Mouse (Mus musculus): ENCODE data around the gene Esr1.
A peak's percentile ranks its signal among the peaks of the same experiment; 100 is the strongest.
"Not testable (repeated sequence)": the region's sequence is repeated elsewhere in the genome, so short reads cannot be mapped to it uniquely, and the experiment has no call there.

The Esr1 gene

DNA sequence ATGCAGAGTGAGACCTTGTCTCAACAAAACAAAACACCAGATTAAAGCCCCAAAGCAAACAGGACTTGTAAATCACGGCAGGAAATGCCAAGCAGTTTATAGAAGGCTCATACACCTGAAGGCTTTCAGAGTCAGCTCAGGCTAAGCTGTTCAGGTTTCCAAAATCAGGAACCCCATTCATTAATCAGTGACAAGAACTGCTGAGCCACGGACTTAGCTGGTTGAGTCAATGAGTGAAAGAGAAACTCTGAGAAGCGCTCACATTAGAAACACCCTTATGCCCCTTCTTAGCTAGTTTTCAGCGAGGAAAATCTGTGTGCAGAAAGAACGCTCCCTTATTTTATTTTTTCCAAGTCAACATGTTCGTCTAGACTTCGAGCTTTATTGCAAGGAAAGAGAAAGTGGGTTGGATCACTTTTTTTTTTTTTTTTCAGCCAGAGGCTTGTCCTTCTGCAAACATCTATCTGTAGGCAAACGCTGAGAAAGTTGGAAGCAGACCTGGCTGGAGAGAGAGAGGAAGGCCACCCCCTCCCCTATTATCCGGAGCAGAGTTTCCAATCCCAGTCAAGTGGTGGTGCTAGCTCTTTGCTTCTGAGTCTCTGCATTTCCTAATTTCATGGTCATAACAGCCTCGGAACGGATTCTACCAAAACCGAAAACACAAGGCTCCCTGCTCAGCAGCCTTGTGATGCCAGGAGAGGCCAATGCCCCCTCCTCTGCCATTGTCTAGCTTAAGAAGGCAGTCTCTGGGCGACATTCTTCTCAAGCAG, at the start of gene Esr1:
Gene Esr1, plus strand, starts transcription at position 208 of the 770 bp plus-strand sequence.
- DNase-seq (ENCODE audit: low spot score in 2 of 2) = no peak

DNA sequence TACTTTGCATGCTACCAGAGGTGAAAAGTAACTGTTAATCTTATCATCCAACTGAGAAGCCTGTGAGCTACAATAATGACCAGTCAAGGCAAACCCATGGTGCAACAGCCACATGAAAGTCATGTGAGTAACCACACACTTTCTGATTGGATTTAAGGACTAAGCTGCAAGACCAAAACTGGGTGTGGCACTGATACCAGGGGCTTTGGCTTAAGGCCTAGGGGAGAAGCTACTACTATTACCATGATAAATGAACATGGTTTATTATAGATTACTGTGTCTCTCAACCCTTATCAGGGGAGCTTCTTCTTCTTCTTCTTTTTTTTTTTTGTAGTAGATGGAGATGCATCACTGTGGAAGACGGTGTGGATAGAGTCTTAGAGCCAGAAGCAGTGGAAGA, 46.2 kb upstream of the Esr1 start:
- DNase-seq (ENCODE audit: low spot score in 2 of 2) = no peak

DNA sequence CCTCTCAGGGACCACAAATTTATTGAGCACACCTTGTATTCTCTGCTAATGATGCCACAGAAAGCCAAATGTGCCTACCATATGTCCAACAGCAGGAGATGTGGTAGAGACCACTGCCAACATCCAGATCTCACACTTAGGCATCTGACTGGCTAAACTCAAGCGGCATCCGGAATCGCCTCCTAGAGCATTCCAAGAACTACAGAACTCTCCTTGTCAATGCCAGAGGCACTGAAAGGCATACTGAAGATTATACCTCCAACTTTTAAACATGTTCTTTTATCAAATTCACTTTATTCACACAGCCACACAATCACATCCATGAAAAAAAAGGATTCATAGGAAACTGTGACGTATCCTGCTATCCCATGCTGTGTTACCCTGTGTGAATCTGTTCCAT, 40.6 kb upstream of the Esr1 start:
- no peak for DNase-seq (ENCODE audit: low spot score in 2 of 2)

DNA sequence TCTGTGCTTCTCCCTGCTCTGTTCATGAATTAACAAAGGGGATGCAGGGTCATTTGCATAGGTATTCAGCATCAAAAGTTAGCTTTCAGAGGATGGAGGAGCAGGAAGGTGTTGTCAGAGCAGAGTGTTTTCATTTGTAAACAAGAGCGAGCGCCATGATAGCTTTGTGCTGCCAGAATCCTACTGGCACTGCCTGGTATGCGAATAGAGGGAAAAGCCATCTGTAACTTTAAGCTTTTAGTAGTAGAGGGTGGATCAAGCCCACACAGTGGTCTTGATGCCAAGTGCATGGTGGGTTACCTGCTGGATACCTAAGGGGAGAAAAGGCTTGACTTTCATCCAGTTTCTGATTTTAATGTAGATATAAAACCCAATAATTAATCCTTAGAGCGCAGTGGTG, 40.1 kb upstream of the Esr1 start:
- DNase-seq (ENCODE audit: low spot score in 2 of 2) = no peak

DNA sequence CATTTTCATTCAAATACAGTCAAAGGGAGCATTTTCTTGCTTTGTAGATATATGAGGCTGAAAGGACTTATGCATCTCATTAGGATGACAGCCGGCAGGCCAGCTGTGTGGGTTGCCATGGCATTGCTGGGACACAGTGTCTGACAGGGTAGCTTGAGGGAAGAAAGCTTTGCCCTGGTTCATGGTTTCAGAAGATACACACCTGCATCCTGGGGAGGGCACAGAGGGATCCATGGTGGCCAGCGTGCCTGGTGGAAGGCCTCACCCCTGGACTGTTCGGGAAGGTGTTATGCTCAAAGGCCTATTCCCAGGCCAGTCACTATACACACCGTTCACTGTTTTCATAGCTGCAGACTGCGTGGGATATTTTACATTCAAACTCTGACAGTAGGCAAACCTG, 29.5 kb upstream of the Esr1 start:
- DNase-seq (ENCODE audit: low spot score in 2 of 2) = no peak

DNA sequence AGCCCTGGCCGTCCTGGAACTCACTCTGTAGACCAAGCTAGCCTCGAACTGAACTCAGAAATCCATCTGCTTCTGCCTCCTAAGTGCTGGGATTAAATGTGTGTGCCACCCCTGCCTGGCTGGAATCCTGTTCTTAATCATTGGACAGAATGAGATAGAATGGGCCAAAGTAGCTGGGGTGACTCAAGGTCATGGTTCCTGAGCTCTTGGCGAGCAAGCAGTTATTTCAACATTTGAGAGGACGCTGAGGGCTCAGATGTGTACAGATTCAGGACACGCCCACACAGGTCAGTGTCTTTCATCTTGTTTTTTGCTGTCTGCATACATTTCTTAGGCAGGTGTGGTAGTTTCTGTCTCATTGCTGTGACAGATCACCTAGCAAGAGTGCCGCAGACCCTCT, 24.7 kb upstream of the Esr1 start:
- DNase-seq (ENCODE audit: low spot score in 2 of 2) = no peak

DNA sequence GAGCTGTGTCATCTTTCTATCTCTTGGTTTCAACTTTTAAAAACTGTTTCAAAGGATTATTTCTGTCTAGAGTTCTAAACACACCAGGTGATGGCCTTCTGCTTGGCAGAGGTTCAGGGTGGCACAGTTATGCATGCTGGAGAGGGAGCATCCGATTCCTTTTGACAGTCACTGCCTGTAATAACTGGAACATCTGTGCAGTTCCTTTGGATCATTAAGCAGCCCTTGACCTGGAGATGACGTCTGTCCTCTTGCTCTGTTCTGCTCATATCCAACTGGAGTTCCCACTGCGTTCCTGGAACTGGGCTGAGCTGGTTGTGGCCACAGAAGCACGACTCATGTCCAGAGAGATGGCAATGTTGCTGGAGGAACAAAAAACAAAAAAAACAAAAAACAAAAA, 21.8 kb upstream of the Esr1 start:
- DNase-seq (ENCODE audit: low spot score in 2 of 2) = no peak

DNA sequence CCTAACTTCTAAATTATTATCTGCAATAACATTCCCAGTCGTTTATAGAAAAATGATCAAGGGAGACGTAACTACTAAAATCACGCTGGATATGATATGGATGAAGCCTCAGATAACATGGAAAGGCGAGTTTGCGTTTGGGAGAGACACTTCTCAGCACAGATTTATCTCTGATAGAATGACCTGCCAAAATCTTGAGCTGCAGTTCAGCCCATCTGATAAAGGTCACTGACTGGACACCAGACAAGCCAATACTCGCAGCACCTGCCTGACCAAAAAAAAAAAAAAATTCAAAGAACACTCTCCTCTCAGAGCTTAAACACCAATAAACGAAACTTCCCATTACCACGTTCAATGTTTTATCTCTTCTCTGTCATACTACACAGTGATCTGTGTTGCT, 20.4 kb upstream of the Esr1 start:
- no peak for DNase-seq (ENCODE audit: low spot score in 2 of 2)

DNA sequence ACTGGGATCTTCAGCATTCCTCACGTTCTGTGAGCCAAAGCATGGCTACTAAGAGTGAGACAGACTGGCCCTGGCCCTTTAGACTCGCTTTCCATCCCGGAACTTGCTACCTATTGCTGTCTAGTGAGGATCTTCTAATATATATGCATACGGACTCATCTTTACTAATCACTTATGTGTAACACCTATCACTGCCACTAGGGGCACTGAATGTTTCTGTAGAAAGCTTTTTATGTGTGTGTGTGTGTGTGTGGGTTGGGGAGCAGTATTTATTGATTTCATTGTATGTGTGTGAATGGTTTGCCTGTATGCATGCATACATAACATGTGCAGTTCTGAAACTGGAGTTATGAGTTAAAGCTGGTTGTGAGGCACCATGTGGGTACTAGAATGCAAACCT, 17.6 kb upstream of the Esr1 start:
- DNase-seq (ENCODE audit: low spot score in 2 of 2) = no peak

DNA sequence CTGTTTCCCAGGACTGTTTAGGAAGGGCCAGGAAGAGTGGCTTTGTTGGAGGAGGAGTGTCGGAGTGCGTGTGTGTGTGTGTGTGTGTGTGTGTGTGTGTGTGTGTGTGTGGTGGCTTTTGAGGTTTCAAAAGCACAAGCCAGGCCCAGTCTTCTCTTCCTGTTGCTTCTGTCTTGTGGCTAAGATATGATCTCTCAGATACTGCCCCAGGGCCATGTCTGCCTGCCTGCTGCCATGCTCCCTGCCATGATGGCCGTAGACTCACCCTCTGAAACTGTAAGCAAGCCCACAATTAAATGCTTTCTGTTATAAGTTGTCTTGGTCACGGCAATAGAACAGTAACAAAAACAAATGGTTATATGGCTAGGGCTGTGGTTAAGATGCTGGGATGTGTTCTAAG, 14.2 kb upstream of the Esr1 start:
- no peak for DNase-seq (ENCODE audit: low spot score in 2 of 2)

DNA sequence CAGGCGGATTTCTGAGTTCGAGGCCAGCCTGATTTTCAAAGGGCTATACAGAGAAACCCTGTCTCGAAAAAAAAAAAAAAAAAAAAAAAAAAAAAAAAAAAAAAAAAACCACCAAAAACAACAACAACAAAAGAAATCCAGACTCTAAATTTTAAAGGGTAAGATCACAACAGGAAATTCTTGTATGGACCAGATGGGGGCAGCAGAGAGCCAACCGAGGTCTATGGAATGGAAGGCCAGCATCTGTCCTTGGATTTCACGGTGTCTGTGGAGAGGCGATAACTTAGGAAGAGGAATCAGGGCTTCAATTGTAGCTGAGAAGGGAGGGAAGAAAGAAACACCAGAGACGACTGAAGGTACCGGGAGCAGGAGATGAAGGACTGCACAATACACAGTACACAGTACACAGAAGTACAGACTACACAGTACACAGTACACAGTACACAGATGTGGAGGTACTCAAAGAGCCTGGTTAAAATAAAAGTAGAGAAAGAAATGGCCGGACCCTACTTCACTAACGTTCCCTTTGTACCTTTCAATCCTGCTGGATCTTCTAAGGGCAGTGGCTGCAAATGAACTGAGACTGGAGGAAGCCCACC, 13.1 kb upstream of the Esr1 start:
- DNase-seq (ENCODE audit: low spot score in 2 of 2) = peak in 1 of 2 experiments; percentile 67

DNA sequence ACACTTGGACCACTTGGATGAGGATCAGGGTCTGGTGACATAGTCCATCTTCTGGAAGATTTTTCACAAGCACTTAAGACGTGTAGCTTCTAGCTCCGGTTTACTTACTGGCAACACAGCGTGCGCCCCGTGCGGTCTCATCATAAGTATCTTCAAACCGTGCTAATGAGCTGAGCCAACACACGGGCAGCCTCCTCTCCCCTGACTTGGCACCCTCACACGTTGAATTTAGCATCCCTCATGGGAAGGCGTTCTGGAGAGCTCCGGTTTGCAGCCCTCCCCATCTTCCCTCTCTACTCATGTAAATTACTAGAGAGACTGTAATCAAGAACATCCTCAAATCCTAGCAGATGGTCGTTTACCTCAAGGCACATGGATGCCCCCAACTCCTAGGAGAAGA, 12.5 kb upstream of the Esr1 start:
- no peak for DNase-seq (ENCODE audit: low spot score in 2 of 2)

DNA sequence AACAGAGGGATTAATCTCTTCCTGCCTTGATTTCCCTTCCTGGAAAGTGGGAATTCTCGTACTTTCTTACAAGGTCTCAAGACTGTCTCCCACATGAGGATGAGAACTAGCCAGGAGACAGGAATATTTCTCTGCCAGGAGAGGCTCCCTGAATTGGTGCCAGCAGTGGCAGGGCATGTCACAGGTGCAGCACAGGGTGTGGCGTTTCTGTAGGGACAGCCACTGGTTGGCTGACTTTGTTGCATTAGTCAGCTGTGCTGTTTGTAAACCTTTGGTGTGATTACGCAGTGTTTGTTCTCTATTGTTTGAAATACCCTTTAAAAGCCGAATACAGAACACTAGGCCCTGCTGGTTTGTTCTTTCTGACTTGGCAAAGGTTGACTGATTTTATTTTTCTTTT, 11.8 kb upstream of the Esr1 start:
- DNase-seq (ENCODE audit: low spot score in 2 of 2) = no peak

DNA sequence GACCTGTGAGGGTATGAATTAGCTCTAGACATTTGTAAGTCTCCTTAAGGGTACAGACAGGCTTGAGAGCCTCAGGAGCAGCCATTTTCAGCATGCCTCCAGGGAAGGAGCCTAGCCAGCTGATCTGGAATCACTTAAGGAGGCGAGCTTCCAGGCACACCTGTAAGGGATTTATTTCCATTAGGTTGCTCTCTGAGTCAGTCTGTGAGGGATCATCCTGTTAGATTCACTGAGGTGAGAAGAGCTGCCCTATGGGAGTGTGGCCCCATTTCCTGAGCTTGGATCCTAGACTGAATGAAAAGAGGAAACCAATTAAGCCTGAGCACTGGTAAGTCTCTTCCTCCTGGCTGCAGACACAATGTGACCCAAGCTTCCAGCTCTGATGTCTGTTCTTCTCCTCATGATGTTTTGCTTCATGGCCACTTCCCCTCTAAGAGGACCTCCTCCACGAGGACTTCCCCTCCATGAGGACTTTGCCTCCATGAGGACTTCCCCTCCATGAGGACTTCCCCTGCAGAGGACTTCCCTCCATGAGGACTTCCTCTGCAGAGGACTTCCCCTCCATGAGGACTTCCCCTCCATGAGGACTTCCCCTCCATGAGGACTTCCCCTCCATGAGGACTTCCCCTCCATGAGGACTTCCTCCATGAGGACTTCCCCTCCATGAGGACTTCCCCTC, 10.5 kb upstream of the Esr1 start:
- no peak for DNase-seq (ENCODE audit: low spot score in 2 of 2)

DNA sequence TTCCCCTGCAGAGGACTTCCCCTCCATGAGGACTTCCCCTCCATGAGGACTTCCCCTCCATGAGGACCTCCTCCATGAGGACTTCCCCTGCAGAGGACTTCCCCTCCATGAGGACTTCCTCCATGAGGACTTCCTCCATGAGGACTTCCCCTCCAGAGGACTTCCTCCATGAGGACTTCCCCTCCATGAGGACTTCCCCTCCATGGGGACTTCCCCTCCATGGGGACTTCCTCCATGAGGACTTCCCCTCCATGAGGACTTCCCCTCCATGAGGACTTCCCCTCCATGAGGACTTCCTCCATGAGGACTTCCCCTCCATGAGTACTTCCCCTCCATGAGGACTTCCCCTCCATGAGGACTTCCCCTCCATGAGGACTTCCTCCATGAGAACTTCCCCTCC, 9.8 kb upstream of the Esr1 start:
- DNase-seq (ENCODE audit: low spot score in 2 of 2) = not testable (repeated sequence)

DNA sequence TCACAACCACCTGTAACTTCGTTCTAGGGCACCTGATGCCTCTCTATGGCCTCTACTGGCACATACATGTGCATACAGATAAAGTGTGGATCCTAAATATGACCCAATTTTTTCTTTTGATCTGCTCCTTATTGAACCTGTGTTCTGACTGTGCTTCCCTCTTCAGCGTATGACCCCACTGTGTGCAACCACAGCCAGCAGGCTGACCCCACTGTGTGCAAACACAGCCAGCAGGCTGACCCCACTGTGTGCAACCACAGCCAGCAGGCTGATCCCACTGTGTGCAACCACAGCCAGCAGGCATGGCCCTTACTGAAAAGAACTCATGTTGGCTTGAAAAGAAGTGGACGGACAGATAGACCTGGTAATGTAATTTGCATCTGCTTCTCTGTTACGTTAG, 8.9 kb upstream of the Esr1 start:
- no peak for DNase-seq (ENCODE audit: low spot score in 2 of 2)

DNA sequence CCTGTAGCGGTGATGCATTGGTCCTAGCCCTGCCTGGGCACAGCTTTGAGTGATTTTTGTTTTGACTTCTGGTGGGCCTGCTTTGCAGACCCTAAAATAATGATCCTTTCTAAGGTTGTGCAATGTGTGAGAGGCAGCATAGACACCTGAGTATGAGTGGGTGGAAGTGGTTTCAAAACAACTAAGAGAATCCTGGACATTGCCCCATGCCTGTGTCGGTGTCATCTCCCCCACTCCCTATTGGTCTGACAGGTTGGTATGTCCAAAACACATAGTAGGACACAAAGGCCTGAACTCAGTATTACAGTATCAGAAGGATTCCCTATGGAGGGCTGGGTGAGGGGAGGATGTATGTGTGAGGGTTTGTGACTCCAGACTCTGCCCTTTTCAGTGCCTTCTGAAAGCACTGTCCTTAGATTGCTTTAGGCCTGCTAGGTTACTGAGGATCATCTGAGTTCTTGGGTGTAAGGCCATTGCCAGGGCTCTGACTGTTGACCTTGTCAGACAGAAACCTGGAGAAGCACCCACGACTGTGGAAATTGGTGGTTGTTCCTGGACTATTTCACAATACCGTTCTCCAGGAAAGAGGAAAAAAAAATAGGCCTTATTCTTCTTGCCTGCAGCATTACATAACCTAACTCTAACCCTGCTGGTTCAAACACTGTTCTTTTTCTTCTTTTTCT, 6.7 kb upstream of the Esr1 start:
- no peak for DNase-seq (ENCODE audit: low spot score in 2 of 2)

DNA sequence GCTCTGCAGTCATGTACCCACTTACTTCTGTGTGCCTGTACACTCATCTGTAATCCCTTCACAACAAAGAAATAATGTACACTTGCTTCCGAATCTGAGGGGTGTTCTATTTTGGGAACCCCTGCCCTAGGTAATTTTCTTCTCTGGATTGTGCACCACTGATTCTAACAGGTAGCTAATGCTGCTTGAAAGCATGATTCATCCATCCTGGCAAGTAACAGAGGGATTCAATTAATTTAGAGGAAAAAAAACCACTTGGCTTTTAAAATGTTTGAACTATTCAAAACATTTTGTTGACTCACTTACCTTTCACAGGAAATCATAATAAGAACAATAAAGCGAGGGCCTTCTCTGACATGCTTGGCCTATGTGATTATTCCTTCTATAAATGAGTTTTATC, 1.2 kb upstream of the Esr1 start:
- DNase-seq (ENCODE audit: low spot score in 2 of 2) = no peak

DNA sequence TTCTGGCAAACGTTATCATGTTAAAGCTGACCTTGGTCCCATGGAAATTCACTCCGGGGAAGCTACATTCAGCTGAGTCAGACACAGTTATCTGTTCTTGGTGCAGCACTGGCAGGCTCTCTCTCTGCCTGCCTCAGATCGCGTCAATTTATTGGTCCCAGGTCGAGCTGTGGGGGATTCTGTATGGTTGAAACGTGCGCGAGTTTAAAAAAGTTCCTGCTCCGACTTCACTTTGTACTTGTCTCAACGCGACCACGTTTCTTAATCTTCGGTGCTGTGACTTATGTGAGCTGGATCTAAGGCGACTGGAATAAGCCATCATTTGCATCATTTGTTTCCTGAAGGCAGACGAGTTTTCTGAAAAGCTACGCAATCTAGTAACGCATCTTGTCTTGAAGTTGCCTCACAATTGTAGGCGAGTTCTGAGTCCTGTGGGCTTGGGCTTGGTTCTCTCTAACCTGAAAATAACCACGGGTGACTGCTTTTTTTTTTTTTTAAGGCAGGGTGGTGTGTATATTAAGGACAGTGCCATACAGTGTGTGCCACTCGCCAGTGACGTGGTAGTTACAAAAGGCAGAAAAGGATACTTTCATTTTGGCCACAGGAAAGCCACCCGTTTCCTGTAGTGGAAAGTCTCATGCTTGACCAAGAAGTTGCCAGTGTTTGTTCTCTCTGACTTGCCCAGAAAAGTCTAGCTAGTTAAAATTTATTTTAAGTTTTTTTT, 1.1 kb downstream of the Esr1 start:
- no peak for DNase-seq (ENCODE audit: low spot score in 2 of 2)

DNA sequence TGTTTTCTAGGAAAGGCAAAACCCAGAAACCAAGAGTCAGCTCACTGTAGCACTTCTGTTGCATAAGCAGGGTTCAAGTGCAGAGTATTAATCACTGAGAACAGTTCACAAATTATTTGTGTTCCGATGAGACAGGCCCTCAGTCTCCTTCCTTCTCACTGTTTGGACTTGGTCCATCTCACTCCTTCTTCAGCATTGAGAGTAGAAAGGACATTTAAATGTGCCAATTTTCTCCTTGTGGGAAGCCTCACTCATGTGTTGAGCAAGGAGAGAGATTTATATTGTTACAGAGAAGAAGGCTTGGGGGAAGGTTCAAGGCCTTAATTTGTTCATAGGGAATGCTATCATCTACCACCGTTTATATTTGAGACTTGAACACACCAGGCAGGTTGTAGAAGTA, 6.6 kb downstream of the Esr1 start:
- no peak for DNase-seq (ENCODE audit: low spot score in 2 of 2)

DNA sequence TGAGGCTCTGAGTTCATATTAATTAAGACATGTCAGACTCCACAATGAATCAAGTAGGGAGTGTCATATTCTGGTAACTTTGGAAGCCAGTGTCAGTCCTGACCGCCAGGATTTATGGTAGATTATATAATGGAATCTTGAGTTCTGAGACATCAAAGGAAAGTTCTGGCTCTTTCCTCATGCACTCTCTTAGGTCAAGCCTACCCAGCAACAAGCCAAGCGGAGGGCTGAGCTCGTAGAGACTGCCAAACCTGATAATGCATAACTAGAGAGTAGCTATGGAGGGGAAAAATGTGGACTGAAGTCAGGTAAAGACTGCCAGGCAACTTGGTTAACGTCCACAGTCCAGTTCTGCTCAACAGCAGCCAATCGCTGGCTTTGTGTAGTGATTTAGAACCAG, 7.3 kb downstream of the Esr1 start:
- no peak for DNase-seq (ENCODE audit: low spot score in 2 of 2)

DNA sequence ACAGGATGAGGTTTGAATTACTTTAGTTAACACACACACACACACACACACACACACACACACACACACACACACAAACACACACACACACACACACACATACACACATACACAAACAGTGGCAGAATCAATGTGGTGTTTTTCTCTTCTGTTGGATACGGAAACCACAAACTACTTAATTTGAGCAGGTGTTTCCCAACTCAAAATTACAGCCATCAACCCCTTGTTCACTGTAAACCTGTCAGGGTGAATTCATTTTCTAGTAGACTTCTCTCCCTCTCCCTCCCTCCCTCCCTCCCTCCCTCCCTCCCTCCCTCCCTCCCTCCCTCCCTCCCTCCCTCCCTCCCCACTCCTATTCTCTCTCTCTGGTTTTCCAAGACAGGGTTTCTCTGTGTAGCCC, 8.0 kb downstream of the Esr1 start:
- not testable (repeated sequence) for DNase-seq (ENCODE audit: low spot score in 2 of 2)
